Mouse (Mus musculus): Measurements from ENCODE around the gene Mrpl54. TPM values are rescaled to one million over a fixed set of nuclear protein-coding genes. Genes with fewer than 3 reads are reported as not detected.

Mrpl54 gene
- polyA plus RNA-seq, 2 experiments from 2014 or later, result 111 to 132 TPM

DNA sequence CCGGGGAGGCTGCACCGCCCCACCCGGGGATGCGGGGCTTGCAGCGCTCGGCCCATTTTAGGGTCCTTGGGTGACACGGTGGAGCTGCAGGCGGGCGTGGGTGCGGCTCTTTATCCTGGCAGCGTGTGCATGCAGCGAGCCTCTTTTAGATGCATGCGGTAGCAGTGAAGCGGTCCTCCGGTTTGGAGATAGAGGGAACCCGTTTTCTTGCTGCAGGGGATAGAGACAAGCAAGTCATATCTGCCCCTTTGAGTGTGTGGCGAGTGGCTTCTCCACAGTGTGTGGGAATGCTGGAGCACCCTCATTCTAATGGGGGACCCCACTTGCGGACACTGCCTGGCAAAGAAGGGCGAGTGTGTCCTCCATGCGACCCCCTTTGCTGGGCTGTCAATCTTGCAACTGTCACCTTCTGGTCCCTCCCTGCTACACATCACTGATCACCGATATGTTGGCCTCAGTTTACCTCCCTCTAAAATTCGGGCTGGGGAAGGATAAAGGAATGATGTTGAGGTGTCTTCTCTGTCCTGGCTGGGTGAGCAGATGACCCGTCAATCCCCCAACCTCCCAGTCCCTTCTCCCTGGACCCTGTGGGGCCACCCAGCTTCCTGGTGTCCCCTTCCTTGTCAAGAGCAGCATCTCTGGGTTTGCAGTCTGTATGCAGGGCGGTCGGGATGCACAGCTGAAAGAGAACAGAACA, 26.7 kb upstream of the Mrpl54 start:
- ATAC-seq, result no peak

DNA sequence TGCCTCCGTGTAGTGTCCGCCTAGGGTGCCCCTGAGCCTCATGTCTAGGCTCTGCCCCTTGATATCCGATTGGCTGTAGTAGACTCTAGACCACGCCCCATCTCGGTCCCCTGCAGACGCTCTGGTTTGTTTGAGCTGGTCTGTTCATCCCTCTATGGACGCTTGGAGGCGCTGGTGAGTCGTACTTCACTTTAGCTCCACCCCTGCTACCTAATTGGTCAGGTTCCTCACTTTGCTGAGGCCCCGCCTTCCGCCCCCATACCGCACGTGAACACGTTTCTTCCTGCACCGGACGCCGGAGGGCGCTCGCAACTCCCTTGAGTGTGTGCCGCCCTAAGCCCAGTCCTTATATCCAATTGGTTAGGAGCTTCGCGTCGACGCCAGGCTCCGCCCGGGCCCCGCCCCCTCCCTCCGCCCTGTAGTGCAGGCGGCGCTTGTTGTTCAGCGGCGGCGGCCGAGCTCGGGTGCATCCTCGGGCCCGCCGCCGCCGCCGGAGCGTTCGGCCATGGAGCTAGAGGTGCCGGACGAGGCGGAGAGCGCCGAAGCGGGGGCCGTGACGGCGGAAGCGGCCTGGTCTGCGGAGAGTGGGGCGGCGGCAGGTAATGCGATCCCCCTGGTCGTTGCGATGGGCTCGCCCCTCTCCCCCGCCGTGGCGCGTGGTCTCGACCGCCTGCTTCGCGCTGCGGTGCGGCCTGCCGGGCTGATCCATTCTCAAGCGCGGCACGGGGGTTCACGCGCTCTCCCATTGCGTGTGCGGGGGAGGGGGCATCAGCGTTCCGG, 26.0 kb upstream of the Mrpl54 start, which contains the start of gene Pip5k1c:
Pip5k1c (plus strand) TSS at position 410 of the 780 bp plus-strand sequence.
- ATAC-seq, result peak; percentile 91

DNA sequence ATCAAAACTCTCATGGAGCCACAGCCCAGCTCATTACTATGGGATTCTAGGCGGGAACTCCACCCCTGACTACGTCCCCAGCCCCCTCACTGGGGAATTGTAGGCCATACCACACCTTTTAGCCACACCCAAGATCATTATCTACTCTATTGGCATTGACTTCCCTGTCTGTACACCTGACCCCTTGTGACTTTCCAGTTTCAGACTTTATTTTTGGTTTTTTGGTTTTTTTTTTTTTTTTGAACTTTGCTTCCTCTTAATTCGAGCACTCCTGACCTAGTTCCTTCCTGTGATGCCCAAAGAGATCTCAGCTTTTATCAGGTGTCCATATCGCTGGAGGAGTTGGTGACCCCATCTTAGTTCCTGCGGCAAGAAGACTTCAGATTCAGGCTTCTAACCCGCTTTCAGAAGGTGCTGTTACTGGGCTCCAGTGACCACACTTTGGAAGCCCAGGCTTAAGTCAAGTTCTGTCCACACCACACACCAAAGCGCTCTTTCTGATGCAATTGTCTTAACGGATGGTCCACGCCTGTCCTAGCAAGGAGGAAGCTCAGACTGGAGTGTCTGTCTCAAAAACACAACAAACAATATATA, 24.9 kb upstream of the Mrpl54 start, which contains the start of gene Tjp3:
Tjp3 (minus strand) TSS at position 71 of the 594 bp plus-strand sequence.
- ATAC-seq, result no peak

DNA sequence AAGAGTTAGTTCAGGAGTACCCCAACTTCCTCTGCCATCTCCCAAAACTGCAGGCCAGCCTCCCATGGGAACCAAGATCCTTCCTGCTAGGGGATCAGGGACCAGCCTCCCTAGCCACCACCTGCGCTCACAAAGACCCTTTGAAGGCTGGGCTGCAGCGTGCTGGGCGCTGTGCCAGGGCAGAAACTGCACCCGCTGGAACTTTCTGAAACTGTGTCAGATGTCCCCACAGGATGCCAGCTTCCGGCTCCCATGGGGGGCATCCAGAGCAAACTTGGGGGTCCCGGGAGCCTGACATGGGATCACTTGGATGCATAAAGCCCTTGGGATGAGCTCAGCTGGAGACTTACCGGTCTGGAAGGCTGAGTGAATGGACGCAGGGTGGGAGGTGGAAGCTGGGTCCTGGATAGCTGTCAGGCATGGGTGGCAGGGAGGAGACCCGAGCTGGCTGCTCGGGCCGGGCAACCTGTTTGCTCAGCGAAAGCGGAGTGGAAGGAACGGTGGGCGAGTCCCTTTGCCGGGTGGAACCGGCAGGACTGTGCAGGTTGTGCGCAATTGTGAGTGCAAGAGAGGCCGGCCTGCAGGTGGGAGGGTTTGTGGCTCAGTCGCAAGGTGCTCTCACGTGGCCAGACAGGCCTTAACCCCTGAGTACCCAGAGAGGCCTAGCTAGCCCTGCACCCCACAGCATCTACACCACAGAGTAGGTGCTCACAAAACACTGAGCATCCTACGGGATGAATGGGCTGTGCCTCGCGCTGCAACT, 24.1 kb upstream of the Mrpl54 start:
- no peak for ATAC-seq

DNA sequence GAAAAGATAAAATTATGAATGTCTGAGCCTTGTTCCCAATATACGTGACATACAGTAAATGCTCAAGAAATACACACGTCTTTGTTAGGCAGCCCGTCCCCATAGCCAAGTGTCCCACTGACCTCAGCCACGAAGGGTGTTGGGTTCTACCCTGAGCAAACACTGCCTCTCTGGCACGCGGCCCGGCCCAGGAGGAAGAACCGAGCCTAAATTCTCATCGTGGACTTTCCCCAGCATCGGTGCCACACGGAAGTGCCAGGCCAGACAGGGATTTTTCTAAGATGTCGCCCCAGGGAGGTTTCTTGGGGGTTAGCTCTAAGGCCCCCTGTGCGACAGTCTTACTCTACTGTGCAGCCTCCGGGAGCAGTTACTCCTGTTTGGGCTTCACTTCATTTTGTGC, 23.1 kb upstream of the Mrpl54 start:
- no peak for ATAC-seq

DNA sequence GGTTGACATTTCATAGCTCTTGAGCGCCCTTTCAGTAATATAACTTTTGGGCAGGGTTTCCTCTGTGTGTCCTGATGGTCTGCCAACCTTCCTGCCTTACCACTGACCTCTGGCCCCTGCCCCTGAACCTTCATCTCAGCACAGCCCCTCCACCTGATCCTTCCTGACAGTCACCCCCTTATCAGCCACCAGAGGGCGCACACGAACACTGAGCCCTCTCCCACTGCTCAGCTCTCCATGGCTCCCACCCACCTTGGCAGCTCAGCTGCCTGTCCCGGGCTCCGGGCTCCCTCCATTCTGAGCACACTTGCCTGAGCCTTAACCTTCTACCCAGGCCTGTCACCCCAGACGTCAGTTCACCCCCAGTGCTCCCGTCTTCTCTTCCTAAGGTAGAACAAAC, 22.5 kb upstream of the Mrpl54 start:
- ATAC-seq, result no peak

DNA sequence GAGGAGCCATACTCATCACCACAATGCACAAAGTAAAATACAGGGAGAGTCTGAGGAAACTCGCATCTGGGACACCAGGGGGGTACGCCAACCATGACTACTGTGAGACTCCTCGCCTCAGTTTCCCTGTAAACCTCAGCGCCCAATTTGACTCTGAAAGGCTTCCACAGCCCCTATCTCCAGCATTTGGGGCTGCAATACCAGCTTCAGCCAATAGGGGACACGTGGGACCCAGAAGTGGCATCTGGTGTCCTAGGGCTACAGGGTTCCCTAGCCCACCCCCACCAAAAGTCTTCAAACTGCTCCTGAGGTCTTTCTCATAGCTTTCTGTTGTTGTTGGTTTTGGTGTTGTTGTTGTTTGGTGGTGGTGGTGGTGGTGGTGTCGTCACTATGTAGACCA, 21.9 kb upstream of the Mrpl54 start:
- ATAC-seq, result no peak

DNA sequence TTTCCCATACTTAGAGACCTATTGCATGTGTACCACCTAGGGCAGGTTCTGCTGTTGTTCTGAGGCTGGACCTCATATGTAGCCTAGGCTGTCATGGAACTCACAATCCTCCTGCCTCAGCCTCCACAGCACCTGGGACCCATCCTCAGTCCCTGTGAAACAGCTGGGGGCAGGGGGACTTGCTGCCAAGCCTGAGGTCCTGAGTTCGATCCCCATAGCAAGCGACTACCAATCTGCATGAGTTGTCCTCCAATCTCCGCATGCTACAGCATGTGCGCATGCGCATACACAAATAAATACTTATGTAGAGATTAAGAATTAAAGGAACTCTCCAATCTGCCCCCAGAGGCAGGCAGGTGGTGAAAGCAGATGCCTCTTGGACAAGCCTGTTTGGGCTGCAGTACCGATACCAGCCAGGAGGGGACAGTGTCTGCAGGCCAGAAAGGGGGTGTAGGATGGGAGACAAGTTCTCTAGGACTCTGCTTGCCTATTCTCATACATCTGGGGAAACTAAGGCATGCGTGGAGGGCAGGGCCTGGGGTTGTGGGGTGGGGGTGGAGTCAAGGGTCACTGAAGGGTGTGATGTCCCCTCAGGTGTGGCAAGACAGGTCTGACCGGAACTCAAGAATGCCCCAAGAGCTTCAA, 20.9 kb upstream of the Mrpl54 start:
- ATAC-seq, result no peak

DNA sequence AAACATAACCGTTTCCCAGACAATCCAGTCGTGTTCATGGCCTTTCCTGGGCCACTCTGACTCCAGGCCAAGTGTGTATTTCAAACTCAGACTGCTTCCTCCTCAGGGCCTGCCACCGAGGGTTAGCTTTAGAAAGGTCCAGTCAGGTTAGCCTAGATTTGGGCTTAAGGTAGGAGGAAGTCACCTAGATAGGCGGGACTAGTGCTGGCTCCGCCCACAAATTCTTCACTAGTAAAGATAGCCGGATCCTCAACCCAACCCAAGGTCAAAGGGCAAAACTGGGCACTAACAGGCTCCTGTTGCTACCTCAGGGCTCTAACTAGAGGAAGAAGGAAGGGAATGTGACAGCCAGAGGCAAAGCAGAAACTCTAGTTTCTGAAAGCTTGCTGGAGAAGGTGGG, 19.9 kb upstream of the Mrpl54 start:
- ATAC-seq, result no peak

DNA sequence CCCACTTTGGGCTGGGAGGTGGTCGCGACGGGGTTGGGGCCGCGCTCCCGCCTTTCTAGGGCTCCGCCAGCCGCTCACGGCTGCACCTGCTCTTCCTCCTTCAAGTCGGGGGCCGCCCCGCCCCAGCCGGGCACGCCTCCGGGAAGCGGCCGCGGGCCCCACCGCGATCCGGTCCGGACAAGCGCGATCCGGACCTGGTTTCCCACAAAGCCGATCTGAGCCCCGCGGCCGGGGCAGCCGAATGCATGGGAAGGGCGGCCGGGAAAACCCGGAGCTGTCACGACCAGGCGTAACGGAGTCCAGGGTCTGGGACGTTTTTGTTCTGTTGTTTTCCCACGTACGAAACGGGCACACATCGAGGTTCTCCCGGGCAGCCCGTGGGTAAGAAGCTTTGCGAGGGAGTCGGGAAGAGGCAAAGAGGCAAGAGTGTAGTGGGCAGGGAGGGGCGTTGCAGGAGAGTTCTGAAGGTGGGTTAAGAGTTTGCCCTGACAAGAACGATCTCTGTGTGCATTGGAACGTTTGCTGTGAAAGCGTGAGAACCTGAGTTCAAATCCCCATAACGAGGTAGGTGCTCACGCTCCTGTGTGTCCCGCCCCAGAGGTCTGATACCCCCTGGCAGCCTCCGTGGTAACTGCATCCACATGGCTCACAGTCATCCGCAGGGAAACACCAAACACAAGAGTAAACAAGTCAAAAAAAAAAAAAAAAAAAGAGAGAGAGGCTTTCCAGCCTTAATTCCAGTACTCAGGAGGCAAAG, 19.1 kb upstream of the Mrpl54 start:
- ATAC-seq, result peak; percentile 89

DNA sequence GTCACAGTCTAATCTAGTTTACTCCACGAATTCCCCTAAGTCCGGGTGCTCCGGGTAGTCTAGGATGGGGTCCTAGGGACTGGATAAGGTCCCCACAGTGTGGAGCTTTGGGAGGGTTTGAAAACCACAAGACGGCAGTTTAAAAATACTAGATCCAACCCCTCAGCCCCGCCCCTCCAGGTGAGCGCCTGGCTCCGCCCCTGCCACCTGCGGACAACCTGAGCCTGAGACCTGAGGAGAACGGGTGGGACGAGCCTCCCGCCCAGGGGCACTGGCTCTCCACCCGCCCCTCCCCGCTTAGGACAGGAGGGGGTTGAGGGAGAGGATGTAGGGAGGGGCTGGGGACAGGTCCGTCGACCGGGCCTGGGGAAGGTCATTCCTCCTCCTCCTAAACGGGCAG, 18.0 kb upstream of the Mrpl54 start:
- ATAC-seq, result no peak

DNA sequence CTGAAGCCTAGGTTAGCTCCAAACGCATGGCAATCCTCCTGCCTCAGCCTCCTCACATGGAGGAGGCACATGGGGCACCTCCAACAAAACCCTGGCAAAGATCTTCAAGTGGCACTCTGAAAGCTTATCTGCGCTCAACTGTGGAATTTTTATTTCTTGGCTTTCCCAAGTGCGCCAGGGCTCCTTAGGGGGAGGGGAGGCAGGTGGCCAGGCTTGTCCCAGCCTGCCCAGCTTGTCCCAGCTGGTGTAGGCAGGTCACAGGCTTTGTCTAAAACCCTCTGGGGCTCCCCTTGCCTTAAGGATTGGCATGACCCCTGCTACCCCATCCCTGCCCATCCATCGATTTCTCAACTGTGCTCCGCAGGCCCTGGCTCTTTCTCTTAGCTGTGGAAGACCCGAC, 17.5 kb upstream of the Mrpl54 start:
- no peak for ATAC-seq

DNA sequence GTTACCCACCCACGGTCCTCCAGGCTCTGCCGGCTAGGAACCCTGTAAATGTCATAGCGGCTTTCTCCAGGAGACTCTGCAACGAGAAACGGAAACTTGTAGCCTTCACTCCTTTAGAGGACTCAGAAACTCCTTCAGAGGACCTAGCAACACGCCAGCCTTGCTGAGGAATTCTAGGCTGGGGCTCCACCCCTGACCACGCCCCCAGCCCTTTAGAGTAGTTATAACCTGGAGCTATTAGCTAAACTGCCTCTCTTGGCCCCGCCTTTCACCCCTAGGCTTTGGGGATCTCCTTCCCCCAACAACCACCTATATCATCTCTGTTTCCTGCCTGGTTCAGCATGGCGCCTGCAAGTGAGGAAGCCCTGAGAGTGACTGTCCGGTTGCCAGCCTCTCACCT, 12.8 kb upstream of the Mrpl54 start:
- ATAC-seq, result no peak

DNA sequence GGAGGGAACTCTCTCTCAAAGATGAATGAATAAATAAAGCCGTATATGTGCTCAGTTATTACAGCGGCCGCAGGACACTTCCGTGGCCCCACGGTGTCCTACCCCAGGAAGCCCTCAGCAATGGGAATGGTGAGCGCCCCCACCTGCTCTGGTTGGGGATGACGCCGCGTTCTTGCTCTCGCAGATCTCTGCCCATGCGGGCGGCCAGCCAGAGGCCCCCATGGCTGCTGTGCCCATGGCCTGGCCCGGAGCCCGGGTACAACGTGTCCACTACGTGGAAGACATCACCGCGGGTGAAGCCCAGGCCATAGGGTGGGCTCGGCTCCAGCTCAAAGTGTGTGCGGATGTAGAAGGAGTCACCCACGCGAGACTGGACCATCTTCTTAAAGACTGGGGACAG, 10.9 kb upstream of the Mrpl54 start:
- ATAC-seq, result no peak

DNA sequence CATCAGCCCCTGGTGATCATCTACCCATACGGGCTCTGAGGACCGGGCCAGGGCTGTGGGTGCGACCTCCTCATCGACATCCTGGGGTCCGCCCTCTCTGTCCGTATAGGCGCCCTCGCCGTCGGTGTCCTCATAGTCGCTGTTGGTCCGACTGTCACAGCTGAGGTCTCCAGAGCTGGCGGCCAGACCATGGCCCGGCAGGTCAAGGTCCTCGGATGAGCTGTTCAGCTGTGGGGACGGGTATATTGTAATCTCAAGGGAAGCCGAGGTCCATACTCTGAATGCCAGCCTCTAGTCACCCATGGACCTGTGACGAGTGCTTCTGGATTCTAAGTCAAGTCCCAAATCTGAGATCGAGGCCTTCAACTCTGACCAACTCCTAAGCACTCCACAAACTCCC, 7.1 kb upstream of the Mrpl54 start:
- ATAC-seq, result no peak

DNA sequence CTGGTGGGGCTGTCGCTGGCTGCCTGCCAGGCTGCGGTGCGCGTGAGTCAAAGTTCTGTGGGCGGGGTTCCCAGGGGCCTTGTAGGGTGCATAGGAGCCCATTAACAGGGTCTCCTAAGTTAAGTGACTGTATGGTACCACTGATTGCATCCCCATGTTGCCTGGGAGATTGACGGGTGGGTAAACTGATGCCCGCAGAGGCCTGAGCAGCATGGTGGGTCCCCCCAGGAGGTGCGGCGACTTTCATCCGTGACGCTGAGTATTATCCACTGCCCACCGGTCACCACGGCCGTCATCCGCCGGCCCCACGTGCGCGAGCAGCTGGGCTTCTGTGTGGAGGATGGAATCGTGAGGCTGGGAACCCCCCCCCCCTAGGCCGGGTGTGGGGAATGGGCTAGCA, 5.6 kb upstream of the Mrpl54 start:
- no peak for ATAC-seq

DNA sequence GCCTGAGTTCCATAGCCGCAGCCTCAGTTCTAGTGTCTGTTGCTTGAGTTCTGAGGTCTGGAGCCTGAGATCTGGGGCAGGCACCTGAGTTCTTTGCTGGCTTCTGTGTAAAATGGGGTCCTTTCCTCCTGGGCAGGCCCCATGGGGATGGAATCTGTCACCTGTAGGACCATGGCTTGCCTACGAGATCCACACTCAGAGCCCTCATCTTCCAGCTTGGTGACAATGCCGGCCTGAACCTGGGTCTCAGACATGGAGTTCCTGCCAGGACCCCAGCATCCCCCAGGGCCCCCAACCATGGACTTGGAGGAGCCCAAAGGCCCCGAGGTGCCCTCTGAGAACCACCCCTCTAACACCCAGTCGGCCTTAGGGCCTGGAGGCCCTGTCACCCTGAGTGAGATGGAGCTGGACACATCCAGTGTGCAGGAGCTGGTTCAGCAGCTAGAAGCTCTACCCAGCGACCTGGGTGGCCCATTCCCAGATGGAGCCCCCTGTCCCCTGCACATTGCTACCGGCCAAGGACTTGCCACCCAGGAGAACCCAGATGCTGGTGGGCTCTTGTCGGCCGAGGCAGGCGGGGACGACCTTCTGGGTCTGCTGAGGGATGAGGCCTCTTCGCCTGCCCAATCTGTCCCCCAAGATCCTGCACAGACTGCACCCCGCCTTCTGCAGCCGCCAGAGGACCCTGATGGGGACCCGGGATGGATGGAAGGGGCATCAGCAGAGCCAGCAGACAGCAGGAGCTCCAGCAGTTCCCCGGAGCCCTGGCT, 2.1 kb upstream of the Mrpl54 start:
- ATAC-seq, result no peak

DNA sequence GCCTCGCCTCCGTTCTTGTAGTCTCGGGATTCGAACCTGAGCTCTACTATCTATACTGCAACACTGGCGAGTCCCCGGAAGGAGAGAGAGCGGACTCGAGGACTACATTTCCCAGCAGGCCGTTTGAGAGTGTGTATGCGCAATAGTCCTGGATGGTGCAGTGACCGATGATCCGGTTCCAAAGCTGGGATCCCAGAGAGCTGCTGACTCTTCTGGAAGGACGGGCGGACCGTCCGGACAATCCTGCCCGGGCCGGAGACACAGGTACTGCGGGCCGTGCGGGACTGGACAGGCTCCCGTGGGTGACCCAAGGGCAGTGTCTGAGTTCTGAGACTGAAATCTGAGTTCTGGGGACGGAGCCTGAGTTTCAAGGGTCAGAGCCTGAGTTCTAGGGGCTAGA, 1.3 kb upstream of the Mrpl54 start:
- peak; percentile 66 for ATAC-seq

DNA sequence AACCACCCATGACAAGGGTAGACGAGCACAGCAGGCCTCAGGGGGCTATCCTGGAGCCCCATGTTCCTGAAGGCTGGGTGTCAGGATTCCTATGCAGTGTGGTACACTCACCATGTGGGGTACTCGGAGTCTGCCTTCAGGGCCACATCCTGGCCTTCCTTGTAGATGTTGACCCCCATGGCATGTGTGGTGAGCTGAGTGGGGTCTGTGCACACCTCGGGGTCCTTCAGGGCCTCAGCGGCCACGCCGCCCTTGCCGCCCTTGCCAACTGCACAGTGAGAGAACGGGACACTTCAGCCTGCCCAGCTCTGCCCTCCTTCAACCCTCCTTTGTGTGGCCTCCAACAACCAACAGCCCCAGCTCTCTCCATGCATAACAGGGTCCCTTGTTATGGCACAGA, 1.2 kb downstream of the Mrpl54 start:
- no peak for ATAC-seq

DNA sequence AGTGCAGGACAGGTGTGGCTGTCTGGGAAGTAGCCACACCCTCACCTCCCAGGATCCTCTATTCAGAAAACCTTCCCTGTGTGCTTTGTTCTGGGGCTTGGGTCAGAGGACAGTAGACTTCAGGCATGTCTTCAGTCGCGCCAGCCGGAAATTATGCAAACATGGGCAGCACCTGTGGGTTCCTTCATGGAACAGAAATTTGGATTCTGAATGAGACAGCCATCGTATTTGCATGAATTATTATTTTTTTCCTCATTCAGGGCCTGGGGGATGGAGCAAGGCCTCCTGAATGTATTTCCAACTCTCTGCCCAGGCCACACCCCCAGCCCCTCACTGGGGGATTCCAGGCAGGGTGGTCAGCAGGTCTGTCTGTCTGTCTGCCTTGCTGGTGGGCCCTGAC, 5.7 kb downstream of the Mrpl54 start:
- no peak for ATAC-seq
